Mouse (Mus musculus) hindbrain, embryonic 10.5 days (tissue): ENCODE results near the gene Nmral1. TPM values are rescaled to one million over a fixed set of nuclear protein-coding genes. Genes with fewer than 3 reads are reported as not detected.
A peak's percentile ranks its signal among the peaks of the same experiment; 100 is the strongest.

Experiments
- DNase-seq: peaks from one replicate; pipeline ENCODE4 v3.0.0-alpha.2; 2017; ENCODE audit warnings: low spot score
- H3K27ac ChIP-seq: fragments of 300-500 bp; sonication (generic); 2 replicates; pipeline ENCODE4 v1.5.1; 2016; ENCODE audit warnings: mild to moderate bottlenecking, moderate library complexity
- H3K27me3 ChIP-seq: fragments of 300-500 bp; sonication (generic); 2 replicates; pipeline ENCODE4 v1.6.1; 2016; ENCODE audit warnings: mild to moderate bottlenecking; ENCODE audit not compliant: poor library complexity, insufficient read depth, severe bottlenecking
- H3K36me3 ChIP-seq: fragments of 300-500 bp; sonication (generic); 2 replicates; pipeline ENCODE4 v1.6.1; 2016; ENCODE audit warnings: mild to moderate bottlenecking, moderate library complexity
- H3K4me1 ChIP-seq: fragments of 300-500 bp; sonication (generic); replicated peaks from 2 replicates; pipeline ENCODE4 v1.6.1; 2016; ENCODE audit warnings: mild to moderate bottlenecking
- H3K4me3 ChIP-seq: fragments of 300-500 bp; sonication (generic); 2 replicates; pipeline ENCODE4 v1.5.1; 2016; ENCODE audit warnings: mild to moderate bottlenecking, moderate library complexity
- H3K9me3 ChIP-seq: fragments of 300-500 bp; sonication (generic); 2 replicates; pipeline ENCODE4 v1.6.1; 2016; ENCODE audit warnings: mild to moderate bottlenecking, moderate library complexity
- WGBS: fragments of 180-500 bp; shearing (Covaris S2); methylation state at CpG from one replicate; pipeline ENCODE4 v1.1.7; 2016; 5-methylcytosine and 5-hydroxymethylcytosine counted together
- polyA plus RNA-seq: library from polyadenylated mRNA; unstranded; fragments of >200 nt; fragmentation: Nextera tagmentation; extraction: Ambion mirVana; gene quantifications from 2 replicates; pipeline ENCODE4 v1.2.1, GENCODE M21; 2016

The Nmral1 gene
- polyA plus RNA-seq, 1 experiment from 2014 or later = 192 TPM

DNA sequence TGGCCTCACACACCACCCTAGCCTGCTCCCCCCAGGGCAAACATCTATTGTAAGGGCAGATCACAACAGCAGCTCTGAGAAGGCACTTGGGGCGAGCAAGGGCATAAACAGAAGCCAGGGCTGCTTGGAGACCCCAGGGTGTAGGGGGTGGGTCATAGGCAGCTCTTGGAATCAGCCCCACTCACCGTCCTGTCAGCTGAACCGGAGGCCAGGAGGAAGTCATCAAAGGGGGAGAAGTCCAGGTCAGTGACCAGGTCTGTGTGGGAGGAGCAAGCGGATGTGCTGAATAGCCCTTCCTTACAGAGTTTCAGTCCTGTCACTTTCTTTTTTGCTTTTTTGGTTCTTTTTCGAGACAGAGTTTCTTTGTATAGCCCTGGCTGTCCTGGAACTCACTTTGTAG, 48.8 kb downstream of the Nmral1 start:
- Histone ChIP-seq H3K9me3 (no peaks in the 10 kb centered on the region), H3K4me3 (no peak overlapping the region), H3K27me3 (no peaks in the 10 kb centered on the region), H3K36me3 (peaks cover 66% of the 10 kb centered on the region), H3K27ac (no peak overlapping the region), H3K4me1 (no peaks in the 10 kb centered on the region)
- no peak for DNase-seq
- 76% methylated on average over 5 of the region's 5 CpGs for WGBS

- peak; percentile 84 for DNase-seq
- H3K4me1 ChIP-seq = no peaks in the 10 kb centered on the region
- H3K4me3 ChIP-seq = no peak overlapping the region
- no peaks in the 10 kb centered on the region for H3K27me3 ChIP-seq
- H3K9me3 ChIP-seq = no peaks in the 10 kb centered on the region
- H3K27ac ChIP-seq = 0 out of 2 replicates have a peak overlapping the region, but pooled peaks have one; percentile 41
- H3K36me3 ChIP-seq = peaks cover 65% of the 10 kb centered on the region
- 24% methylated on average over 3 of the region's 3 CpGs for WGBS
Observed at GRCm38 (mm10) chr16:4667190-4667808, 51.9 kb downstream of the Nmral1 start.

- WGBS = 98% methylated on average over 2 of the region's 2 CpGs
- no peaks in the 10 kb centered on the region for H3K9me3 ChIP-seq
- H3K4me3 ChIP-seq = no peak overlapping the region
- H3K4me1 ChIP-seq = no peaks in the 10 kb centered on the region
- no peak for DNase-seq
- no peak overlapping the region for H3K27ac ChIP-seq
- H3K36me3 ChIP-seq = peaks cover 73% of the 10 kb centered on the region
- H3K27me3 ChIP-seq = no peaks in the 10 kb centered on the region
Observed at GRCm38 (mm10) chr16:4665726-4666125, 53.4 kb downstream of the Nmral1 start.

GRCm38 (mm10) chr16:4663806-4664205, 55.4 kb downstream of the Nmral1 start:
- Histone ChIP-seq H3K4me1 (peaks cover 6% of the 10 kb centered on the region), H3K36me3 (peaks cover 63% of the 10 kb centered on the region), H3K4me3 (no peak overlapping the region), H3K27me3 (no peaks in the 10 kb centered on the region), H3K9me3 (no peaks in the 10 kb centered on the region), H3K27ac (no peak overlapping the region)
- no peak for DNase-seq
- WGBS = 81% methylated on average over 2 of the region's 2 CpGs

DNA sequence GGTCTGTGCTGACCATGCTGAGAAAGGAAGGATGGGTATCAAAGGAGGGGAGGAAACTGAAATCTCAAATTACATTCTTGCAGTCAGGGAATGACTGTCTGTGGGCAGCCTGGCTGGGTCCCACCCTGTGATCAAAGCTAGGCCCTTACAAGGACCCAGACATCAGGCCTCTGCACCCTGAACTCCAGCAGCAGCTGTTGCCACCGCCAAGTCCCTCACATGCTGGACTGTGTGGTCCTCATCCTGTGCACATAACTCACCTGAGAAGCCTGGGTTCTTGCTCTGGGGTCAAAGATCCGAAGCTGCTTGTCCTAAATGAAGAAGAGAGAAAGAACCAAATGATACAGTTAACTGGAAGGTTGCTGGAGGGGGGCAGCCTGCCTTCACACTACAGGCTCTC, 57.6 kb downstream of the Nmral1 start:
- peaks cover 17% of the 10 kb centered on the region for H3K4me1 ChIP-seq
- DNase-seq = no peak
- H3K27ac ChIP-seq = no peak overlapping the region
- H3K27me3 ChIP-seq = no peaks in the 10 kb centered on the region
- H3K4me3 ChIP-seq = no peak overlapping the region
- no peaks in the 10 kb centered on the region for H3K9me3 ChIP-seq
- H3K36me3 ChIP-seq = peaks cover 51% of the 10 kb centered on the region
- WGBS = 73% methylated on average over 2 of the region's 2 CpGs

Other genes with a start within 250 kb of the Nmral1 start
- 22.8 and 23.4 TPM in 2 replicates for gene Srl, start 177.5 kb downstream of the Nmral1 start, polyA plus RNA-seq
- gene Tfap4, start 159.5 kb downstream of the Nmral1 start, polyA plus RNA-seq = 21.3 and 27.5 TPM in 2 replicates
- 27.3 and 27.9 TPM in 2 replicates for gene Glis2, start 124.6 kb downstream of the Nmral1 start, polyA plus RNA-seq
- 88.0 and 131 TPM in 2 replicates for gene Pam16, start 94.4 kb downstream of the Nmral1 start, polyA plus RNA-seq
- 10.3 and 12.6 TPM in 2 replicates for gene Vasn, start 79.4 kb downstream of the Nmral1 start, polyA plus RNA-seq
- gene Dnaja3, start 79.4 kb downstream of the Nmral1 start, polyA plus RNA-seq = 60.7 and 62.7 TPM in 2 replicates
- 24.4 and 25.5 TPM in 2 replicates for gene Coro7, start 39.6 kb downstream of the Nmral1 start, polyA plus RNA-seq
- 84.6 and 93.3 TPM in 2 replicates for gene Hmox2, start 7.0 kb upstream of the Nmral1 start, polyA plus RNA-seq
- gene Cdip1, start 70.9 kb upstream of the Nmral1 start, polyA plus RNA-seq = 109 and 111 TPM in 2 replicates
- 0.51 and 0.55 TPM in 2 replicates for gene 4930562C15Rik, start 116.1 kb upstream of the Nmral1 start, polyA plus RNA-seq
- gene Ubald1, start 161.0 kb upstream of the Nmral1 start, polyA plus RNA-seq = 33.1 and 41.3 TPM in 2 replicates
- 71.6 and 80.8 TPM in 2 replicates for gene Mgrn1, start 166.9 kb upstream of the Nmral1 start, polyA plus RNA-seq
- 141 and 145 TPM in 2 replicates for gene Nudt16l1, start 219.4 kb upstream of the Nmral1 start, polyA plus RNA-seq
- gene Anks3, start 244.8 kb upstream of the Nmral1 start, polyA plus RNA-seq = 52.3 and 60.0 TPM in 2 replicates